Mouse (Mus musculus): ENCODE measurements at regions not wholly inside any gene's neighbourhood (a gene's known extent, or its start where the extent isn't known, plus 50 kb on each side); places are given as distances from the start of the nearest gene placed in this dataset.

- no peak for DNase-seq
- no peak for TF ChIP-seq POLR2A (IDR thresholded peaks at IDR 0.05; ENCODE audit: borderline replicate concordance, insufficient read depth, low read length)
- no peak for TF ChIP-seq CTCF (IDR thresholded peaks at IDR 0.05; ENCODE audit: borderline replicate concordance, insufficient read depth, low read depth, low read length)
- no peak overlapping the region for H3K27ac ChIP-seq (ENCODE audit: insufficient read depth, low read length)
- 50% methylated on average over 6 of the region's 6 CpGs for WGBS
- H3K4me1 ChIP-seq (ENCODE audit: control insufficient read depth, insufficient read depth, low read length), result no peaks in the 10 kb centered on the region
- H3K4me3 ChIP-seq (replicated peaks; ENCODE audit: insufficient read depth, low read depth, low read length), result no peak overlapping the region
- no peaks in the 10 kb centered on the region for H3K27me3 ChIP-seq (ENCODE audit: control insufficient read depth, insufficient read depth, low read length)
Measured at GRCm38 (mm10) chr12:52368034-52368433, 135.7 kb upstream of the Arhgap5 start.

GRCm38 (mm10) chr12:52368466-52368865, 135.3 kb upstream of the Arhgap5 start:
- H3K4me1 ChIP-seq (ENCODE audit: control insufficient read depth, insufficient read depth, low read length), result no peaks in the 10 kb centered on the region
- TF ChIP-seq POLR2A (IDR thresholded peaks at IDR 0.05; ENCODE audit: borderline replicate concordance, insufficient read depth, low read length) (no peak), CTCF (IDR thresholded peaks at IDR 0.05; ENCODE audit: borderline replicate concordance, insufficient read depth, low read depth, low read length) (no peak)
- no peak overlapping the region for H3K27ac ChIP-seq (ENCODE audit: insufficient read depth, low read length)
- no peaks in the 10 kb centered on the region for H3K27me3 ChIP-seq (ENCODE audit: control insufficient read depth, insufficient read depth, low read length)
- WGBS, result 64% methylated on average over 4 of the region's 4 CpGs
- no peak for DNase-seq
- no peak overlapping the region for H3K4me3 ChIP-seq (replicated peaks; ENCODE audit: insufficient read depth, low read depth, low read length)

GRCm38 (mm10) chr12:52370153-52370710, 133.5 kb upstream of the Arhgap5 start:
- 84% methylated on average over 12 of the region's 12 CpGs for WGBS
- no peak overlapping the region for H3K27ac ChIP-seq (ENCODE audit: insufficient read depth, low read length)
- H3K27me3 ChIP-seq (ENCODE audit: control insufficient read depth, insufficient read depth, low read length), result no peaks in the 10 kb centered on the region
- H3K4me3 ChIP-seq (replicated peaks; ENCODE audit: insufficient read depth, low read depth, low read length), result no peak overlapping the region
- no peak for DNase-seq
- H3K4me1 ChIP-seq (ENCODE audit: control insufficient read depth, insufficient read depth, low read length), result no peaks in the 10 kb centered on the region
- TF ChIP-seq POLR2A (IDR thresholded peaks at IDR 0.05; ENCODE audit: borderline replicate concordance, insufficient read depth, low read length), result no peak
- TF ChIP-seq CTCF (IDR thresholded peaks at IDR 0.05; ENCODE audit: borderline replicate concordance, insufficient read depth, low read depth, low read length), result no peak

DNA sequence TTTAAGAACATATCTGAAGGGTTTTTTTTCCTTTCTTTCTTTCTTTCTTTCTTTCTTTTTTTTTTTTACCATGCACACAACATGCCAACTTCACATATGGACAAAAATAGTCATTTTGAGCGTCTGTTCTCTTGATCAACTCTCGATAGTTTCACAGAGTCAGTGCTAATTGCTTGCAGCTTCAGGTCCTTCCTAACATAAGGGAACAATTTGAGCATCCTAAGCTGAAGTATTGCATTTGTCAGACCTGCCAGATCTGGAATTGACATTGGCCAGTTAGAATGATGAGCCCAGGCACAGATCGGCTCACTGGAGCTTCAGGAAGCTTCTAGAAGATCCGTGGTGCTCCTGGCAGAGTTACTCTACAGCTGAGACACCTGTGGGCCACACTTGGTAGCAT, 128.7 kb upstream of the Arhgap5 start:
- 0 out of 2 replicates have a peak, but pooled peaks cover 2% of the 10 kb centered on the region for H3K4me1 ChIP-seq (ENCODE audit: control insufficient read depth, insufficient read depth, low read length)
- no peaks in the 10 kb centered on the region for H3K27me3 ChIP-seq (ENCODE audit: control insufficient read depth, insufficient read depth, low read length)
- TF ChIP-seq CTCF (IDR thresholded peaks at IDR 0.05; ENCODE audit: borderline replicate concordance, insufficient read depth, low read depth, low read length) (no peak), POLR2A (IDR thresholded peaks at IDR 0.05; ENCODE audit: borderline replicate concordance, insufficient read depth, low read length) (no peak)
- DNase-seq, result no peak
- no peak overlapping the region for H3K4me3 ChIP-seq (replicated peaks; ENCODE audit: insufficient read depth, low read depth, low read length)
- H3K27ac ChIP-seq (ENCODE audit: insufficient read depth, low read length), result no peak overlapping the region
- 78% methylated on average over 4 of the region's 4 CpGs for WGBS

DNA sequence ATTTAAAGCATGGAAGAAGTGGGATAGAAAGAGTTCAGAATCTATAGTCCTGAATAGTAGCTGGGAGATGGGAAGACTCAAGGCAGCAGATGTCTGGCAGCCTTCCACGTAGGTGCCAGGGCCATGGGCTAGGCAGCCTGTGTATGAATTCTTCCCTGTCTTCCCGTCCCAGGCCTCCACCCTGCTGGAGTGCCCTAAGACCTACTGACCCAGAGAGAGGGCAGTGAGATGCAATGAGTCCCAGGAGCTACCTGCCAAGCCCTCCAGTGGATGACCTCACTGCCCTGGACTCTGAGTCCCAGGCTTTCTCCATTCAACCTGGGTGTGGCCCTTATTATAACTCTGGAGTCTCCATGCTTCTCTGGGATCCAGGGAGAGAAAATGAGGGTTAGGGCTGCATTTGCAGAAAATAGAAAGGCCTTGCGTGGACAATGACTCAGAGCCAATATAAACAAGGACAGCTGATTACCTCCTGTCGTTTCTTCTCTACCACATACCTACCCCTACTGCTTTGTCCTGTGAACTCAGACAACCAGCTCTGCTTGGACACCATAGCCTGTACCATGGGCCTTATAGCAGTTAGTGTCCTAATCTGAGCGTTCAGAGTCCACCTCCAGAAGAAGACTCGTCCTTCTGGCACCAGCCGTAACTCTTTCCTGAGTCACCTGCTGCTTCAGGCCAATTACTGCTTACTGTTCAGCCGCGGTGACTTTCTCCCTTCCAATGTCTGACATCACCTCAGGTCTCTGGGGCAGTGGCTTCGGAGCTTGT, 126.9 kb upstream of the Arhgap5 start:
- Histone ChIP-seq H3K27me3 (ENCODE audit: control insufficient read depth, insufficient read depth, low read length) (no peaks in the 10 kb centered on the region), H3K4me1 (ENCODE audit: control insufficient read depth, insufficient read depth, low read length) (0 out of 2 replicates have a peak, but pooled peaks cover 2% of the 10 kb centered on the region), H3K4me3 (replicated peaks; ENCODE audit: insufficient read depth, low read depth, low read length) (no peak overlapping the region), H3K27ac (ENCODE audit: insufficient read depth, low read length) (no peak overlapping the region)
- TF ChIP-seq CTCF (IDR thresholded peaks at IDR 0.05; ENCODE audit: borderline replicate concordance, insufficient read depth, low read depth, low read length), result no peak
- no peak for TF ChIP-seq POLR2A (IDR thresholded peaks at IDR 0.05; ENCODE audit: borderline replicate concordance, insufficient read depth, low read length)
- 36% methylated on average over 10 of the region's 10 CpGs for WGBS
- no peak for DNase-seq

DNA sequence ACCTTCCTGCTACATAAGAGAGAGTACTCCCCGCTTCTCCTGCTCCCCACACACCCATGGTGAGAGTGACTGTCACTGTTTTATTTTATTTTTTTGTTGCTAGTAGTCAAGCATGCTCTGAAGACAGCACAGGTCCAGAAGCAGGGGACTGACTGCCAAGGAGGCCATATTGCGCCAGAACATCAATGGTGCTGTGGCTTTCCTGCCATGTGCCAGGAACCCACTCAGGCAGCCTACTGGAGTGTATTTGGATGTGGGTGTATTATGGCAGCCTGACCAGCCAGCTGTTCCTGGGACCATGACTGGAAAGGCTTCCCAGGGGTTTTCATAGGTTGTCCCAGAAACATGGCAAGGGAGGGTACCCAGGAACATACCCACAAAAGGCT, 126.3 kb upstream of the Arhgap5 start:
- no peak for TF ChIP-seq CTCF (IDR thresholded peaks at IDR 0.05; ENCODE audit: borderline replicate concordance, insufficient read depth, low read depth, low read length)
- no peak for TF ChIP-seq POLR2A (IDR thresholded peaks at IDR 0.05; ENCODE audit: borderline replicate concordance, insufficient read depth, low read length)
- 0 out of 2 replicates have a peak, but pooled peaks cover 2% of the 10 kb centered on the region for H3K4me1 ChIP-seq (ENCODE audit: control insufficient read depth, insufficient read depth, low read length)
- WGBS, result 94% methylated on average over 2 of the region's 2 CpGs
- no peaks in the 10 kb centered on the region for H3K27me3 ChIP-seq (ENCODE audit: control insufficient read depth, insufficient read depth, low read length)
- H3K27ac ChIP-seq (ENCODE audit: insufficient read depth, low read length), result no peak overlapping the region
- no peak overlapping the region for H3K4me3 ChIP-seq (replicated peaks; ENCODE audit: insufficient read depth, low read depth, low read length)
- DNase-seq, result no peak

DNA sequence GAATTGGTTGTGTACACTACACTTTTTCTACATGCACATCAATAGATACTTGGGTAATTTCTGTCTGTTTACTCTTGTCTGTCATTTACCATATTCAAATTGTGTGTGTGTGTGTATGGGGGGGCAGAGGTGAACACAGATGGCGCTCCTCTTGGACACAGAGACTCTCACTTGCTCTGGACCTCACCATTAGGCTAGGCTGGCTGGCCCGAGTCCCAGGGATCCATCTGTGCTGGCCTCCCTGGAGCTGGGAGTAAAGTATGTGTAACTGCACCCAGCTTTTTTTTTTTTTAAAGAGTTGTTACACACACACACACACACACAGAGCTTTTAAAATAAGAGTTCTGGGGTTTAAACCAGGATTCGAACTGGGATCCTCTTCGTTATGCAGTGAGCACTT, 124.5 kb upstream of the Arhgap5 start:
- TF ChIP-seq CTCF (IDR thresholded peaks at IDR 0.05; ENCODE audit: borderline replicate concordance, insufficient read depth, low read depth, low read length) (no peak), POLR2A (IDR thresholded peaks at IDR 0.05; ENCODE audit: borderline replicate concordance, insufficient read depth, low read length) (no peak)

GRCm38 (mm10) chr12:52379960-52380359, 123.8 kb upstream of the Arhgap5 start:
- no peaks in the 10 kb centered on the region for H3K27me3 ChIP-seq (ENCODE audit: control insufficient read depth, insufficient read depth, low read length)
- 0 out of 2 replicates have a peak, but pooled peaks cover 2% of the 10 kb centered on the region for H3K4me1 ChIP-seq (ENCODE audit: control insufficient read depth, insufficient read depth, low read length)
- TF ChIP-seq POLR2A (IDR thresholded peaks at IDR 0.05; ENCODE audit: borderline replicate concordance, insufficient read depth, low read length) (no peak), CTCF (IDR thresholded peaks at IDR 0.05; ENCODE audit: borderline replicate concordance, insufficient read depth, low read depth, low read length) (no peak)
- WGBS, result 74% methylated on average over 5 of the region's 5 CpGs
- DNase-seq, result no peak
- no peak overlapping the region for H3K4me3 ChIP-seq (replicated peaks; ENCODE audit: insufficient read depth, low read depth, low read length)
- H3K27ac ChIP-seq (ENCODE audit: insufficient read depth, low read length), result no peak overlapping the region

More for the DNA sequence above, 124.5 kb upstream of the Arhgap5 start:
- no peaks in the 10 kb centered on the region for H3K27me3 ChIP-seq (ENCODE audit: control insufficient read depth, insufficient read depth, low read length)
- no peak overlapping the region for H3K4me3 ChIP-seq (replicated peaks; ENCODE audit: insufficient read depth, low read depth, low read length)
- no peak overlapping the region for H3K27ac ChIP-seq (ENCODE audit: insufficient read depth, low read length)
- 58% methylated on average over 4 of the region's 4 CpGs for WGBS
- 0 out of 2 replicates have a peak, but pooled peaks cover 2% of the 10 kb centered on the region for H3K4me1 ChIP-seq (ENCODE audit: control insufficient read depth, insufficient read depth, low read length)
- DNase-seq, result no peak

All from cerebellum, adult 2 months (tissue).